Mouse (Mus musculus) myocyte (in vitro differentiated cells): ENCODE results near the gene Epo. TPM values are rescaled to one million over a fixed set of nuclear protein-coding genes. Genes with fewer than 3 reads are reported as not detected.

Experiments used
- H3K27me3 ChIP-seq: one replicate; pipeline ENCODE4 v1.6.1; 2011; ENCODE audit not compliant: control insufficient read depth, insufficient read depth, insufficient read length
- H3K36me3 ChIP-seq: one replicate; pipeline ENCODE4 v1.6.1; 2011; ENCODE audit not compliant: control insufficient read depth, insufficient read depth
- H3K4me2 ChIP-seq: one replicate; pipeline ENCODE4 v1.6.1; 2011; ENCODE audit warnings: low read depth, control low read depth
- H3K4me3 ChIP-seq: one replicate; pipeline ENCODE4 v1.5.1; 2011; ENCODE audit warnings: mild to moderate bottlenecking, control low read depth, moderate library complexity
- H3K79me2 ChIP-seq: one replicate; pipeline ENCODE4 v1.6.1; 2011; ENCODE audit not compliant: control insufficient read depth, insufficient read depth
- H3ac ChIP-seq: one replicate; pipeline ENCODE4 v1.6.1; 2011; ENCODE audit not compliant: control insufficient read depth, insufficient read length
- CEBPB ChIP-seq: IDR thresholded peaks from 2 replicates; pipeline ENCODE4 v1.6.1; 2011; ENCODE audit warnings: mild to moderate bottlenecking, moderate library complexity; ENCODE audit not compliant: poor library complexity, insufficient read depth, severe bottlenecking
- E2F4 ChIP-seq: IDR thresholded peaks from one replicate; pipeline ENCODE4 v1.6.1; 2011; ENCODE audit warnings: mild to moderate bottlenecking, control low read depth, moderate library complexity; ENCODE audit not compliant: insufficient read depth
- MAX ChIP-seq: IDR thresholded peaks from one replicate; pipeline ENCODE4 v1.6.1; 2011; ENCODE audit warnings: low read depth, mild to moderate bottlenecking, control low read depth
- MYOD1 ChIP-seq, 3 experiments: IDR thresholded peaks; one replicate each; pipeline ENCODE4 v1.6.1; 2011; ENCODE audit warnings: control low read depth in 2 of 3, low read depth in 2 of 3, mild to moderate bottlenecking in 2 of 3, moderate library complexity in 1 of 3; ENCODE audit not compliant: insufficient read length in 2 of 3, control insufficient read depth in 1 of 3
- MYOG ChIP-seq, 3 experiments: IDR thresholded peaks; one replicate each; pipeline ENCODE4 v1.6.1; 2011; ENCODE audit warnings: control low read depth in 2 of 3, low read depth in 2 of 3, mild to moderate bottlenecking in 2 of 3; ENCODE audit not compliant: insufficient read length in 2 of 3, control insufficient read depth in 1 of 3, insufficient read depth in 1 of 3
- POLR2A ChIP-seq: IDR thresholded peaks from one replicate; pipeline ENCODE4 v1.6.1; 2011; ENCODE audit warnings: low read depth, mild to moderate bottlenecking, control low read depth, moderate library complexity; ENCODE audit not compliant: insufficient read length
- POLR2AphosphoS2 ChIP-seq: IDR thresholded peaks from one replicate; pipeline ENCODE4 v1.6.1; 2011; ENCODE audit warnings: low read depth, control low read depth; ENCODE audit not compliant: insufficient read length
- REST ChIP-seq: IDR thresholded peaks from one replicate; pipeline ENCODE4 v1.6.1; 2011; ENCODE audit warnings: mild to moderate bottlenecking, control low read depth, moderate library complexity; ENCODE audit not compliant: insufficient read depth, insufficient read length
- SRF ChIP-seq: IDR thresholded peaks from one replicate; pipeline ENCODE4 v1.6.1; 2011; ENCODE audit warnings: low read depth; ENCODE audit not compliant: control insufficient read depth, insufficient read length
- TCF12 ChIP-seq: IDR thresholded peaks from one replicate; pipeline ENCODE4 v1.6.1; 2011; ENCODE audit warnings: mild to moderate bottlenecking, control low read depth; ENCODE audit not compliant: poor library complexity, insufficient read depth, severe bottlenecking
- TCF3 ChIP-seq: IDR thresholded peaks from one replicate; pipeline ENCODE4 v1.6.1; 2011; ENCODE audit warnings: low read depth, control low read depth; ENCODE audit not compliant: insufficient read length
- USF1 ChIP-seq: IDR thresholded peaks from one replicate; pipeline ENCODE4 v1.6.1; 2011; ENCODE audit warnings: low read depth, mild to moderate bottlenecking, control low read depth, moderate library complexity
- polyA plus RNA-seq: library from polyadenylated mRNA; unstranded; fragments of >200 nt; fragmentation: generic; extraction: Trizol; gene quantifications from one replicate; pipeline ENCODE4 v1.2.1, GENCODE M21; 2012; ENCODE audit warnings: missing spikeins

Gene Epo
- polyA plus RNA-seq, 1 experiment: not detected

- H3K36me3 ChIP-seq: no peaks in the 10 kb centered on the region
- peak overlapping the region; percentile 88 for H3K4me2 ChIP-seq
- peak overlapping the region; percentile 15 for H3ac ChIP-seq
- no peak for TF ChIP-seq MYOG (IDR thresholded peaks at IDR 0.05; ENCODE audit: control insufficient read depth in 1 of 3, insufficient read depth in 1 of 3, insufficient read length in 2 of 3, low read depth in 2 of 3)
- TF ChIP-seq MYOD1 (IDR thresholded peaks at IDR 0.05; ENCODE audit: control insufficient read depth in 1 of 3, insufficient read length in 2 of 3, low read depth in 2 of 3): no peak
- peaks cover 34% of the 10 kb centered on the region for H3K79me2 ChIP-seq
- no peaks in the 10 kb centered on the region for H3K27me3 ChIP-seq
- peak overlapping the region; percentile 100 for H3K4me3 ChIP-seq
Measured at GRCm38 (mm10) chr5:137530588-137531413, 2.2 kb downstream of the Epo start.

- Histone ChIP-seq H3K27me3 (no peaks in the 10 kb centered on the region), H3K36me3 (no peaks in the 10 kb centered on the region), H3K79me2 (peaks cover 34% of the 10 kb centered on the region), H3ac (no peak overlapping the region), H3K4me2 (peak overlapping the region; percentile 88), H3K4me3 (peak overlapping the region; percentile 100)
- TF ChIP-seq MYOG (IDR thresholded peaks at IDR 0.05; ENCODE audit: control insufficient read depth in 1 of 3, insufficient read depth in 1 of 3, insufficient read length in 2 of 3, low read depth in 2 of 3) (no peak), POLR2A (no peak), CEBPB (no peak), REST (no peak), MAX (no peak), E2F4 (no peak), SRF (no peak), TCF3 (no peak), USF1 (no peak), MYOD1 (IDR thresholded peaks at IDR 0.05; ENCODE audit: control insufficient read depth in 1 of 3, insufficient read length in 2 of 3, low read depth in 2 of 3) (no peak), POLR2AphosphoS2 (no peak), TCF12 (no peak)
Measured at GRCm38 (mm10) chr5:137530075-137530474, 3.0 kb downstream of the Epo start.

GRCm38 (mm10) chr5:137529221-137529995 lies 3.6 kb downstream of the Epo start:
- Histone ChIP-seq H3K27me3 (no peaks in the 10 kb centered on the region), H3K4me2 (no peak overlapping the region), H3K36me3 (no peaks in the 10 kb centered on the region), H3K4me3 (no peak overlapping the region), H3K79me2 (peaks cover 34% of the 10 kb centered on the region), H3ac (no peak overlapping the region)
- TF ChIP-seq MYOD1 (IDR thresholded peaks at IDR 0.05; ENCODE audit: control insufficient read depth in 1 of 3, insufficient read length in 2 of 3, low read depth in 2 of 3) (no peak), POLR2A (peak; percentile 39), REST (no peak), POLR2AphosphoS2 (peak; percentile 18), MAX (no peak)

GRCm38 (mm10) chr5:137528247-137528968 lies 4.6 kb downstream of the Epo start:
- TF ChIP-seq E2F4: no peak
- TF ChIP-seq SRF: no peak
- TF ChIP-seq POLR2AphosphoS2: no peak
- TF ChIP-seq REST: no peak
- no peak for TF ChIP-seq MAX
- no peak for TF ChIP-seq MYOD1 (IDR thresholded peaks at IDR 0.05; ENCODE audit: control insufficient read depth in 1 of 3, insufficient read length in 2 of 3, low read depth in 2 of 3)
- TF ChIP-seq TCF12: no peak
- no peak for TF ChIP-seq MYOG (IDR thresholded peaks at IDR 0.05; ENCODE audit: control insufficient read depth in 1 of 3, insufficient read depth in 1 of 3, insufficient read length in 2 of 3, low read depth in 2 of 3)
- TF ChIP-seq USF1: no peak
- TF ChIP-seq CEBPB: no peak
- TF ChIP-seq TCF3: no peak
- no peak for TF ChIP-seq POLR2A
- H3K79me2 ChIP-seq: peaks cover 34% of the 10 kb centered on the region
- H3K36me3 ChIP-seq: no peaks in the 10 kb centered on the region
- H3K4me3 ChIP-seq: no peak overlapping the region
- no peak overlapping the region for H3K4me2 ChIP-seq
- H3K27me3 ChIP-seq: no peaks in the 10 kb centered on the region
- H3ac ChIP-seq: no peak overlapping the region
